Mouse (Mus musculus) WW6 (cell line): ENCODE data around the gene Olfr1015.

Source experiments
- DNase-seq: peaks from one replicate; pipeline ENCODE4 v3.0.0-alpha.2; 2013; ENCODE audit warnings: low read depth, low spot score

Olfr1015 gene

DNA sequence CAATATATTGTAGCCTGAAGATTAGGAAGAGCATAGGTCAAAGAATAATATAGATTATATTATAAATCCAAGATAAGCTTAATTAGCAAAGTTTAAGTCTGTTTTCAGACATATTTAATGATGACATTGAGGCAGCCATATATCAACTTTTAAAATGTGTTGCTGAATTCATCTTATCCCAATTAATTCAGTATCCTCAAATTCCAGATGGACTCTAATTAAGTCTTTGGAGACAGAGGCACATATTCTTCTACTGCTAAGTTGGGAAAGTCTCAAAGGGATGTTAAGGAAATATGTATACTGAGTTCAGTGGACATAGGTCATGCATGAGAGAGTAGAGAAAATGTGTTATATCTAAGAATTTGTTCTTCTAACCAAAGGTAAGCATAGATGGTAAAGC is at the start of gene Olfr1015:
Olfr1015 (plus strand) TSS at position 301 of the 400 bp plus-strand sequence.
- no peak for DNase-seq

DNA sequence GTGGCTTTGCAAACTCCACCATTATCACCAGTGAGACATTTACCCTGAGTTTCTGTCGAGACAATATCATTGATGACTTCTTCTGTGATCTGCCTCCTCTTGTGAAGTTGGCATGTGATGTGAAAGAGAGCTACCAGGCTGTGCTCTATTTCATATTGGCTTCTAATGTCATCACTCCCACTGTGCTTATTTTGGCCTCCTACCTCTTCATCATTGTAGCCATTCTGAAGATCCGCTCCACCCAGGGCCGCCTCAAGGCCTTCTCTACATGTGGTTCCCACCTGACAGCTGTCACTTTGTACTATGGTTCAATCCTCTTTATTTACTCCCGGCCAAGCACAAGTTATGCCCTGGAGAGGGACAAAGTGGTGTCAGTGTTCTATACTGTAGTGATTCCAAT is 28.0 kb upstream of the Olfr1015 start:
- DNase-seq, result no peak

DNA sequence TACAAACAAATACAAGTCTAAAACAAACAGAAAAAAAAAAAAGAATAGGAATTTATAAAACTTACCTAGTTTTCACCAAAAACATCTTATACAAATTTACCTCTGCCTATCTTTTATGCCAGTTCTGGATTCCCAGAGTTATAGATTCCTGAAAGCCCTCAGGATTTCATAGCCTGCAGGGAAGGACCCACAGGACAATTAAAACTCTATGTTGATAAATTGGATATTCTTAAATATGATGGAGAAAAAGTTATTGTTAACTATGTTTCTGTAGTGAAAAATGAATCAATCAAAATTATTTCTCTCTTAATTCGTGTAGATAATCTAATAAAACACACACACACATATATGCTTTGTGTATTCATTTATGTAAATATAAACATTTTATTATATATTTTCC is 19.2 kb upstream of the Olfr1015 start, which contains the start of gene Olfr1012:
Olfr1012 (minus strand) TSS at position 101 of the 400 bp plus-strand sequence.
- DNase-seq, result no peak

DNA sequence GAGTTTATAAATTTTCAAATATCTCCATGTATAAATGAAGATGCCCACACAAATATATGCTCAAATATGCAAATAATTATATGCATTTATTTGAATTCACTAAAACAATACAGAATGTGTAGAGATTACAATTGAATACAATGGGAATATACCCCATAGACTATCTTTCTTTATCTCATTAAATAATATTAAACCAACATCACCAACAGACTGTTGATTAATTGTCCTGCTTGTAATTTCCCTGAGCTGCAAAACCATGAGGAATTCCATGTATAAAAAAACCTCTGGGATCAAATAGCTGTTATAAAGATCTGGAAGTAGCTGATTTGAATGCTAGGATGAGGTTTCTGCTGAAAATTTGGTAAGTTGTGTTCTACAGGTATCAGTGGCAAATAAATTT is 15.0 kb upstream of the Olfr1015 start, which contains the start of gene Olfr1013:
Olfr1013 (plus strand) TSS at position 301 of the 400 bp plus-strand sequence.
- DNase-seq, result no peak

DNA sequence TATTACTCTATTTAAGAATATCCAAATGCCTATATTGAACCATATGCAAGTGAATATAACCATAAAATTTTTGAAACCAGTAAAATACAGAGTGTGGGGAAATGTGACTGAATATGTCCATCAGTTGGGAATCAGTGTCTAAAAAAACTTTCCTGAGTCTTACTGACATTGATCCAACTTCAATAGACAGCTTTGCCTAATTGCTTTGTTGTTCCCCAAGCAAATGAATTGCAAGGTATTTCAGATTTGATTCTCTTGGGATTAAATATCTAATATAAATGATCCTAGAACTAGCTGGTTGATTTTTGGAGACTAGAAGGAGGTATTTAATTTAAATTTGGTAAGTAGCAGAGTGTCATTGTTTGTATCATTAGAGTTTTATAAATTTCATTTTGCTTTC is 9.4 kb upstream of the Olfr1015 start, which contains the start of gene Olfr1014:
Olfr1014 (plus strand) TSS at position 301 of the 400 bp plus-strand sequence.
- DNase-seq, result no peak

DNA sequence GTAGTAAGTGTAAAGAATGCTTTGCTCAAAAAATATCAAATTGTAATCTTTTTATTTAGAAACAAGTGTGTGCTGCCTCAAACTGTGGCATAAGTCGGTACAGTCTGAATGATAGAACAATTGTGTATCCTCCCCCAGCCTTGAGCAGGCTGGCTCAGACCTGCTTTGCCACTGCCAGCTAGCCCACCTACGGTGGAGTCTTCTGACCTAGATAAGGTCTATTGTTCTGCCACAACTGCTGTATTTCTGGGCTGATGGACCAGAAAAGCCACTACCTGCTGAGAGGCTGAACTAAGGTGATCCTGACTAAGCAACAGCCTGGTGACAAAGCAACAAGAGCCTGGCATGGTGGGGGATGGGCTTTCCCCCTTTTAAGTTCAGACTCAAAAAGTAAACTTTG is 10.5 kb downstream of the Olfr1015 start:
- no peak for DNase-seq

DNA sequence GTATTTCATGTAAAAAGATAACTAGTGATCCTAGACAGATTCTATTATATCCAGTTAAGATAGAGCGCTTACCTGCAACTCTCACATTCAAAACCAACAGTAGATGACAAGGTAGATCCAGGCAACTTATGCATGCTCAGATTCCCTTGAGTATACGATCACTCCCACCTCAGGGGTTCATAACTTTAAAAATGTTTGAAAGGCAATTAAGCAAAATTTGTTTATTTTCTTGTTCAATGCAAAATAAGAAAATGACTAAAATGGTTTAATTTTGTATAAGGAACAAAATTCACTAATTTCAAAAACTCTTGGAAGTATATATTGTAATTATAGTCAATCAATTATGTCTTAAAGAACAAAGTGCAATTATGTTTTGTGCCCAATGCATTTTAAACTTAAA is 20.6 kb downstream of the Olfr1015 start, which contains the start of gene Olfr1016:
Olfr1016 (minus strand) TSS at position 101 of the 400 bp plus-strand sequence.
- no peak for DNase-seq

DNA sequence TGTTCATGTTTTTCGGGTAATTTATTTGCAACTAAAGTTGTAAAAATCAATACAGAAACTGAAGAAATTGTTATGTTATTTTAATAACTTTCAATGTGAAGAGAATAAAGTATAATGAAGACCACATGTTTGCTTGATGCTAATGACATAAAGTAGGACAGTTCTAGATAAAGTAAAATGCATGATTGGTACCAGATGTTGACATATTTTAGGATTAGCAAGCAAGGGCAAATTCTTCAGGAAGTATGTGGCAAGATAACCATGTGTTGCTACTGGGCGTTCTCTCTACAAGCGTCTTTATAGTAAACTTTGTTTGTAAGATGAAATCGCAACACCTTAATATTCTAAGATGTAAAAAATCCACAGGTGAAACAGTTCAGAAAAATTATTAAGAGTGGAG is 22.7 kb downstream of the Olfr1015 start:
- DNase-seq, result no peak

DNA sequence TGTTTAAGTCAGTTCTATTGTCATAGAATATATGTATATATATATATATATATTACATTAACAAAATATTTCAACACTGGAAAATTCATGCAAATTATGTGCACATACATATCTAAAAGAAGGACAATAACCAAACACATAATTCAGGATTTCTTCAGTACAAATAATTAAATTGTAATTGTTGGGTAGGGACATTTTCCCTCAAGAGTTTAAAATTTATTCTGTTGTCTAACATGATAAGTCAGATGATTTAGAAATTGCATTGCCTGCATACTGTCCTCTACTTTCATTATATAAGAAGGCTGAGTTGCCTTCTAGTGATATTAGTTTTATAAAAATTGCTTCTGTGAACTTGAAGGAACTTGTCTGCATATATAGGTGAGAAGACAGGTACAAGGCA is 36.4 kb downstream of the Olfr1015 start, which contains the start of gene Olfr1018:
Olfr1018 (plus strand) TSS at position 301 of the 400 bp plus-strand sequence.
- no peak for DNase-seq
